ENCODE assay signal across 9 mouse cellular contexts in the genomic region with DNA sequence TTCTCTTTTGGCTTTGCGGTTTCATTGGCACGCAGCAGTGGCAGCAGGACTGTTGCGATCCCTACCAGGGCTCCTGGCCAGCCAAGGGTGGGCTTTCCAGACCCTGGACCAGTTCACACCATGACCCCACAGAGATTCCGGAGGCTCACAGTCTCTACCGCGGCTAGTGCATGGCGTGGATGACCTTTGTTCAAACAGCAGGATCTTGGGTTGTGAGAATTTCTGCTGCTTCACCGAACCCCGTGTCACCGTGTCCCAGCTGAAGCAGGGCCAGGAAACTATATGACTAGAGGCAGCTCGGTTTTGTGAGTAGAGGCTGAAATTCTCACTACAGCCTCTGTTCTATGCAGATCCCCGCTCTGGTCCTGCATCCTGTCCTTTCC. TPM values are rescaled to one million over a fixed set of nuclear protein-coding genes. Genes with fewer than 3 reads are reported as not detected.
A peak's percentile ranks its signal among the peaks of the same experiment; 100 is the strongest.
DNase-seq lines count a peak whose midpoint lies in the region; ATAC-seq and TF ChIP-seq lines count a peak whose summit lies in the region.
"Had no signal": no experiment of that assay in that cellular context is flagged by ENCODE, and none has a peak within 500 bp of the region (broad histone marks: within the 10 kb centered on the region; RNA-seq: fewer than 3 reads in every experiment).

No protein-coding gene starts in this region.

- no peaks in the 10 kb centered on the region for H3K27me3 ChIP-seq in heart, postnatal 0 days (ENCODE audit: control insufficient read depth, insufficient read depth, low read length)
- no peaks in the 10 kb centered on the region for H3K27me3 ChIP-seq in small intestine, adult 2 months (ENCODE audit: control insufficient read depth, insufficient read depth, low read length)
- H3K27me3 ChIP-seq: Patski had no signal

- ATAC-seq in heart, postnatal 0 days (ENCODE audit: insufficient read depth, low read depth) = no peak

- H3K36me3 ChIP-seq in heart, postnatal 0 days (replicated peaks; ENCODE audit: control insufficient read depth, insufficient read depth, low read length) = no peaks in the 10 kb centered on the region
- no peaks in the 10 kb centered on the region for H3K36me3 ChIP-seq in small intestine, adult 2 months (ENCODE audit: control insufficient read depth, insufficient read depth, low read length)

- 74% methylated on average over 12 of the region's 12 CpGs for WGBS in heart, postnatal 0 days
- WGBS in small intestine, adult 2 months = 13% methylated on average over 12 of the region's 12 CpGs

- no peak overlapping the region for H3K9ac ChIP-seq in heart, postnatal 0 days (replicated peaks; ENCODE audit: low read depth, low read length)

- TF ChIP-seq POLR2A in cortical plate, adult 2 months (IDR thresholded peaks at IDR 0.05; ENCODE audit: extremely low read depth, insufficient read depth, low read length) = no peak
- no peak for TF ChIP-seq POLR2A in small intestine, adult 2 months (IDR thresholded peaks at IDR 0.05; ENCODE audit: low read depth, low read length)

- peak in 1 of 2 experiments; percentile 22 for DNase-seq in layer of hippocampus, adult 2 months (ENCODE audit: low spot score in 2 of 2)
- DNase-seq in layer of hippocampus, adult 8-10 months (ENCODE audit: low spot score in 2 of 2) = no peak
- DNase-seq in heart, postnatal 0 days (ENCODE audit: low spot score) = no peak
- DNase-seq in kidney, postnatal 14 days = peak; percentile 51
- DNase-seq in thymus, postnatal 0 days (ENCODE audit: low spot score) = no peak
- no peak for DNase-seq in c-Kit-positive CD71-positive TER-119-positive erythroid progenitor cells, embryonic 14.5 days (ENCODE audit: low spot score)

- no peak for TF ChIP-seq CTCF in layer of hippocampus, adult 2 months (conservative IDR thresholded peaks at IDR 0.05)
- no peak for TF ChIP-seq CTCF in cortical plate, adult 2 months (IDR thresholded peaks at IDR 0.05; ENCODE audit: extremely low read depth, insufficient read depth, low read length)
- TF ChIP-seq CTCF in heart, postnatal 0 days (IDR thresholded peaks at IDR 0.05; ENCODE audit: low read depth) = no peak
- TF ChIP-seq CTCF in small intestine, adult 2 months (IDR thresholded peaks at IDR 0.05; ENCODE audit: extremely low read depth, insufficient read length, insufficient replicate concordance, low read depth, low read length) = no peak

- peak overlapping the region; percentile 44 for H3K4me2 ChIP-seq in heart, postnatal 0 days (ENCODE audit: low read depth, low read length)

- no peaks in the 10 kb centered on the region for H3K4me1 ChIP-seq in cortical plate, adult 2 months (ENCODE audit: control insufficient read depth, insufficient read depth, low read length)
- H3K4me1 ChIP-seq in heart, postnatal 0 days (ENCODE audit: control insufficient read depth, insufficient read depth) = no peaks in the 10 kb centered on the region
- peaks cover 20% of the 10 kb centered on the region for H3K4me1 ChIP-seq in small intestine, adult 2 months (ENCODE audit: control insufficient read depth, insufficient read depth, insufficient read length, low read length)

- no peaks in the 10 kb centered on the region for H3K9me3 ChIP-seq in heart, postnatal 0 days (replicated peaks; ENCODE audit: control insufficient read depth, low read length)

- peak overlapping the region; percentile 42 for H3K4me3 ChIP-seq in layer of hippocampus, adult 2 months
- peak overlapping the region; percentile 33 for H3K4me3 ChIP-seq in cortical plate, adult 2 months (ENCODE audit: insufficient read depth, low read length)
- peak overlapping the region; percentile 15 for H3K4me3 ChIP-seq in heart, postnatal 0 days (ENCODE audit: low read depth, low read length)
- peak overlapping the region; percentile 57 for H3K4me3 ChIP-seq in small intestine, adult 2 months (ENCODE audit: low read depth, low read length)

- peak overlapping the region; percentile 81 for H3K27ac ChIP-seq in layer of hippocampus, adult 2 months
- H3K27ac ChIP-seq in cortical plate, adult 2 months (ENCODE audit: insufficient read depth, low read length) = peak overlapping the region; percentile 18; the same call in 1 of the 2 replicates
- no peak overlapping the region for H3K27ac ChIP-seq in heart, postnatal 0 days (ENCODE audit: low read depth)
- no peak overlapping the region for H3K27ac ChIP-seq in small intestine, adult 2 months (ENCODE audit: insufficient read depth, low read depth, low read length)

- TF ChIP-seq EP300 in heart, postnatal 0 days (IDR thresholded peaks at IDR 0.05; ENCODE audit: low read depth) = no peak

RNA-seq across cellular contexts. Expression of a gene that starts 7.7 kb away (rescaled TPM):
- total RNA-seq in layer of hippocampus, adult 2 months (2021) = 10 to 100 TPM in 1 of 2 experiments, 1 to 10 TPM in 1; 7.5 to 13.5 TPM
- total RNA-seq in layer of hippocampus, adult 8-10 months (2022) = 10 to 100 TPM in 3 of 4 experiments, 1 to 10 TPM in 1; 10.0 to 11.0 (median 10.5) TPM
- polyA plus RNA-seq in cortical plate, adult 2 months (2012; rRNA removed) = 21.4 and 25.3 TPM in 2 replicates
- 18.6 and 37.3 TPM in 2 replicates for total RNA-seq in heart, postnatal 0 days (2014; rRNA removed; ENCODE audit: low replicate concordance)
- 12.8 and 17.0 TPM in 2 replicates for polyA plus RNA-seq in heart, postnatal 0 days (2015; fragmentation: Nextera tagmentation; extraction: Ambion mirVana)
- polyA plus RNA-seq in small intestine, adult 2 months (2012; rRNA removed) = 1.7 and 3.0 TPM in 2 replicates
- polyA plus RNA-seq in thymus, postnatal 0 days (2015; fragmentation: Nextera tagmentation; extraction: Ambion mirVana) = 23.0 and 28.6 TPM in 2 replicates

RNA-seq across cellular contexts. Expression of a gene that starts 39.8 kb away (rescaled TPM):
- 1 to 10 TPM; 2.4 to 2.7 TPM for total RNA-seq in layer of hippocampus, adult 2 months (2021)
- 1 to 10 TPM; 3.6 to 9.4 (median 6.0) TPM for total RNA-seq in layer of hippocampus, adult 8-10 months (2022)
- polyA plus RNA-seq in cortical plate, adult 2 months (2012; rRNA removed) = 2.0 and 3.2 TPM in 2 replicates
- 2.5 and 4.5 TPM in 2 replicates for total RNA-seq in heart, postnatal 0 days (2014; rRNA removed; ENCODE audit: low replicate concordance)
- polyA plus RNA-seq in heart, postnatal 0 days (2015; fragmentation: Nextera tagmentation; extraction: Ambion mirVana) = 4.9 and 7.3 TPM in 2 replicates
- polyA plus RNA-seq in small intestine, adult 2 months (2012; rRNA removed) = 0.61 and 1.7 TPM in 2 replicates
- 0.68 and 0.76 TPM in 2 replicates for polyA plus RNA-seq in thymus, postnatal 0 days (2015; fragmentation: Nextera tagmentation; extraction: Ambion mirVana)

RNA-seq across cellular contexts. Expression of a gene that starts 45.0 kb away (rescaled TPM):
- not detected for total RNA-seq in layer of hippocampus, adult 2 months (2021)
- under 1 TPM in 1 of 4 experiments, not detected in 3; 0.52 TPM for total RNA-seq in layer of hippocampus, adult 8-10 months (2022)
- polyA plus RNA-seq in cortical plate, adult 2 months (2012; rRNA removed) = 0.13 and 0.25 TPM in 2 replicates
- total RNA-seq in heart, postnatal 0 days (2014; rRNA removed; ENCODE audit: low replicate concordance) = 1.3 and 3.1 TPM in 2 replicates
- polyA plus RNA-seq in heart, postnatal 0 days (2015; fragmentation: Nextera tagmentation; extraction: Ambion mirVana) = 0.20 and 0.32 TPM in 2 replicates
- 5.5 and 14.1 TPM in 2 replicates for polyA plus RNA-seq in small intestine, adult 2 months (2012; rRNA removed)
- polyA plus RNA-seq in thymus, postnatal 0 days (2015; fragmentation: Nextera tagmentation; extraction: Ambion mirVana) = 0.05 and 0.18 TPM in 2 replicates

Comparison
In these comparisons a context has a peak if more than half of its experiments do, and no peak if none do; other contexts are left out.
1. H3K27ac ChIP-seq: peak in layer of hippocampus, adult 2 months (single experiment) and cortical plate, adult 2 months (single experiment); none in heart, postnatal 0 days (single experiment) and small intestine, adult 2 months (single experiment).
2. Peak in every context shown above with its lines, with median percentiles within 50 percentile points of each other: H3K4me3 ChIP-seq.